Mouse (Mus musculus): ENCODE data around the gene Cfap74. TPM values are rescaled to one million over a fixed set of nuclear protein-coding genes. Genes with fewer than 3 reads are reported as not detected.
"Not testable (repeated sequence)": the region's sequence is repeated elsewhere in the genome, so short reads cannot be mapped to it uniquely, and the experiment has no call there.

The Cfap74 gene
- total RNA-seq, 2 experiments from 2014 or later, result 8.6 to 9.6 TPM

DNA sequence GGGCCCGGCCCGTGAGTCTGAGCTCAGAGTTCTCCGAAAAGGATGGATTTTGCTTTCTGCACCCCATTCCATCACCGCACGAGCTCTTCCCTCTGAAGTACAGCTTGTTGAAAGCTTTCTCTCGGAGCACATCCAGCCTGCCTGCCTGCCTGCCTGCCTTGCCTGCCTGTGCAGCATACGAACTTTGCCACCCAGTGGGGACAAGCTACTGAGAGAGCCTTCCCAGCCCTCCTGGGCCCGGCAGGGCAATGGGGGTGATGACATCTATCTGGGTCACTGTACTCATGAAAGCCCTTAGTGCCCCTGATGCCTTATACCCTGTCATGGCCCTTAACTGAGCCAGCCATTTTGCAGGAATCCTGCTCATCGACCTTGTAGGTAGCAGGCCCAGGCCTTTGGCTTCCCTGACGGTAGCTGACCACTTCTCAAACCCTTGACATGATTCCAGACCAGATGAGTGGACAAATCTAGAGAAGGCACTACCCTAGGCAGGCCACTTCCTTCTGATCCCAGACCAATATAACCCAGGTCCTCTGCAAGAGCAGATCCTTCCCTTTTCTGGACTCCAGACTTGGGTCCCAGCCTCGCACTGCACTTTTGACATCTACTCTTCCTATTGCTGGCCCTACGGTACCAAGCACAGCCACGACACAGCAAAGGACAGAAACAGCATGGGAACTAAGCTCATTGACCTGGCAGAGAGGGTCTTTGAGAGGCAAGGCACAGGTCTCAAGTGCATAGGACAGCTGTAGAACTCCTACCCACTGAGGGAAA lies 58.4 kb downstream of the Cfap74 start:
- DNase-seq (ENCODE audit: low spot score in 2 of 2), result no peak

DNA sequence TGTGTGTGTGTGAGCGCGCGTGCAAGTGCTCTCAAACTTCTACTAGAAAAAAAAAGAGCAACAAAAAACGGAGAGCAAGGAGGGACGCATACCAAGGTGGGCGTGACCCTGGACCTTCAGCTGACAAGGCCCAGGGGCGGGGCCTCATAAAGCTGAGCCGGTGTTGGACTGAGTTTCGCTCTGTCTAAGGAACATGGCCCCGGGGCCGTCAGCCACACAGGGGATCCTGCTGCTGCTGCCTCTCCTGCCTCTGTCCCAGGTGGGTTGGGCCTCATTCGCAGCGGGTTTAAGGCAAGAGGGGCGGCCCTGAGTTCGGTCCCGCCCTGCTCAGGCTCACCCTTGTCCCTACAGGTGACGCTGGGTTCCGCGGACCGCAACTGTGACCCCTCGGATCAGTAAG lies 60.0 kb downstream of the Cfap74 start, which contains the start of gene Tmem52:
Gene Tmem52 (plus strand): TSS at position 163 of the 400 bp plus-strand sequence.
- DNase-seq (ENCODE audit: low spot score in 2 of 2), result no peak

DNA sequence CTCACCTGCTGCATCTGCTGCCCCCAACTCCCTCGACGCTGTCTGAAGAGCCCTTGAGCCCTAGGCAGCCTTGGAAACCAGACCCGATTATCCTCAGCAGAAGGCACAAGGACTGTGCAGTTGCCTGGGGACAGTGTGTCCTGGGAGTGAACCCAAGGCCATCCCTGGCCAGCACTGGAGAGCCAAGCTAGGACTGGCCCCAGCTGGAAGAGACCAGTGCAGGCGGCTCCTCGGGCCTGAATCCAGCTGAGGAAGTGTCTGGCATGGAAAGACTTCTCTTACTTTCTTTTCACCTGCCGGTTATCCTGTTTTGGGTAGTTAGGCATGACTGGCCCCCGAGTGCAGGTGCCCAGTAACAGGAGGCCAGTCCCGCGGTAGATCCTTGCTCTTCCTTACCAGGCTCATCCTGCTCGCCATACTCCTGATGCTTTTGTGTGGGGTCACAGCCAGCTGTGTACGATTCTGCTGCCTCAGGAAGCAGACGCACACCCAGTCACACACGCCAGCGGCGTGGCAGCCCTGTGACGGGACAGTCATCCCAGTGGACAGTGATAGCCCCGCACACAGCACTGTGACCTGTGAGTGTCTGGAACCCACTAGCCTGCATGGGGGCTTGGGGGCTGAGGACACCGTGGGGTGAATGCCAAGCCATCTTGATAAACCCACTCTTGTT lies 60.7 kb downstream of the Cfap74 start:
- DNase-seq (ENCODE audit: low spot score in 2 of 2), result peak; percentile 37 to 45

DNA sequence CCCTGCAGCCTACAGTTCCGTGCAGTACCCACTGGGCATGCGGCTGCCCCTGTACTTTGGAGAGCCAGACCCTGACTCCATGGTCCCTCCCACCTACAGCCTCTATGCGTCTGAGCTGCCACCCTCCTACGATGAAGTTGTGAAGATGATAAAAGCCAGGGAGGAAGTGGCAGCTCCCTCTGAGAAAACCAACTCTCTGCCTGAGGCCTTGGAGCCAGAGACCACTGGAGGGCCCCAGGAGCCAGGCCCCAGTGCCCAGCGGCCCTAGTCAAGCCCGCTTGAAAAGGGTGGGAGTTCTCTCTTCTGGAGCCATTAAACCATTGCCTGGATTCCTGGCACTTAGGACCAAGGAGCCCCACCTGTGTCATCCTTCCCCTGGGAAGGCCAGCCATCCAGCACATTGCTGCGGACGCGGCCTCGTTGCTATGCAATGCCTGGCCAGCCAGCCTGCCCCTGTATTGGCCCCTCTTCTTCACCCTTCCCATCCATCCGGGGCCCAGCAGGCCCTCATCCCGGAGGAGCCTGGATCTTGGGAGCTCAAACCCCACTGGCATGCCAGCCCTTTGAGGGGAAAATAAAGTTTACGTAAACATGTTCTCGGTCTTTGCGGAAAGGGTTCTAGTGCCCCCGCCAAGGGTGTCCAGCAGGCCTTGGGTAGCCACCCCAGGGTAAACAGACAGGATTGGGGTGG lies 61.4 kb downstream of the Cfap74 start:
- DNase-seq (ENCODE audit: low spot score in 2 of 2), result no peak

DNA sequence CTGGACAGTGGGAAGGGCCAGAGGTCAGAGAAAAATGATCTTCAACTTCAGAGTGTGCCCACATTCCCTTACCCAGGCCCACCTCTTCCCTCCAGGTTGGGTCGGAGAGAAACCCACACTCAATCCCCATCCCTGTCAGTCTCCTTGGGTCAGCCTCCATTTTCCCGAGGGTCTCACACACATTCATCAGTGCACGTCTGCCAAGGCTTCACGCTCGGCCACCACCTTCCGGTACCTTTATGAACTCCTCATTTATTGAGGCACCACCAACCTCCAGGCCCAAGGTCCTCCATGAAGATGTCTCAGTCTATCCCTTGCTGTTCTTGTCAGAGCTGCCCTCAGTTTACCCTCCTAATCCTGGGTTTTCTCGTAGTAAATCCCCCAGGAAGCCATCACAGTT lies 62.0 kb downstream of the Cfap74 start:
- DNase-seq (ENCODE audit: low spot score in 2 of 2), result no peak

DNA sequence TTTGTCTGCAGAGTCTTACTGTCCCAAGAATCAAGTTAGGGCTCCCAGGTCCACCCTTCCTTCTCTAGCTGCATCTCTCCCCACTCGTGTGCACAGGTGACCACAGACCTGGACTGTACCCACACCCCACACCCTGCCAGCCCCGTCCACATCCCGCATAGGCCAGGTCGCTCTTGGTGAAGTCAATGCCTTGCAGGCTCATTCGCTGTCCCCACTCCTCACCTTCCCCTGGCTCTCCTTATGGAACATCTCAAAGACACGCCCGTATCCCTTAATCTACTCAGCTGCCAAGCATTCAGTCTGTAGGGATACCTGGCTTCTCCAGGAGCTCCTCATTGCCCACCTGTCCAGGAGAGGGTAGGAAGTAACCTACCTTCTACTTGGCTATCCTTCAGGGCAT lies 62.4 kb downstream of the Cfap74 start:
- no peak for DNase-seq (ENCODE audit: low spot score in 2 of 2)

DNA sequence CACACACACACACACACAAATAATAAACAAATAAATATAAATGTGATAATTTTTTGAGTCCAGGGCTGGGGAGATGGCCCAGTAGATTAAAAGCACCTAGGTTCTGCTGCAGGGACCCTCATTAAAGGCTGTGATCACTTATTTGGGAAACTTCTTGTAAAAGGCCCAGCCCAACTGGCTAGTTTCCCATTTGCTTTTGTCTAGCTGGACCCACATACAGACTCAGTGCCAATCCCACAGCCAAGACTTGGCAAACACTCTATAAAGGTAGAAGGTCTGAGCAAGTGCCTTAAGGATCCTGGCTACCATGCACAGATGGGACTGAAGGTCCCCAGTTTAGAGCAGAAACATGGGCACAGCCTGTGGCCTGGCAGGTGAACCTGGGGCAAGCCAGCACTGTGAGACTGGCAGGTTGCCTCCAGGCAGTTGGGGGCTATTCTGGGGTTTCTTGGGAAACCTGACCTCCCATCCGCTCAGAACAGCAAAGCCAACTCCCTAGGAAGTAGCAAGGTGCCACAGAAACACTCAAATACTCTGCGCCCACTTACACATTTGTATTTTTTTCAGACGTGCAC lies 63.8 kb downstream of the Cfap74 start:
- no peak for DNase-seq (ENCODE audit: low spot score in 2 of 2)

DNA sequence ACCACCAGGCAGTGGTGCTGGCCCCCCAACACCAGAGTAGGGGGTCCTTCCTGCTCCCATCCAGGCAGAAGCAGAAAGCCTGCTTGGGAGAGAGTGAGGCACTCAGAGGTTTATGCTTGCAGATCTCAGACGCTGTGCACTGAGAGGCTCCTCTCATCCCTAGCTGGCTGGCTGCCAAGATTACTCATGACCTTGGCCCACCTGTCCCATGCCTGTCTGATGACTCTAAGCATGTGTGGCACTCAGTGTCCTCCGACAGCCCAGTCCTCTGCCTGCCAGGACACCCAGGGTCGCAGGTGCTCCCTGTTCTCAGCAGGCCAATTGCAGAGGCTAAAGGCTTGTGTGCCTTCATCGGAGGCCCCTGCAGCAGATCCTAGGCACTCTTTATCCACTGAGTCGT lies 64.3 kb downstream of the Cfap74 start:
- DNase-seq (ENCODE audit: low spot score in 2 of 2), result no peak

DNA sequence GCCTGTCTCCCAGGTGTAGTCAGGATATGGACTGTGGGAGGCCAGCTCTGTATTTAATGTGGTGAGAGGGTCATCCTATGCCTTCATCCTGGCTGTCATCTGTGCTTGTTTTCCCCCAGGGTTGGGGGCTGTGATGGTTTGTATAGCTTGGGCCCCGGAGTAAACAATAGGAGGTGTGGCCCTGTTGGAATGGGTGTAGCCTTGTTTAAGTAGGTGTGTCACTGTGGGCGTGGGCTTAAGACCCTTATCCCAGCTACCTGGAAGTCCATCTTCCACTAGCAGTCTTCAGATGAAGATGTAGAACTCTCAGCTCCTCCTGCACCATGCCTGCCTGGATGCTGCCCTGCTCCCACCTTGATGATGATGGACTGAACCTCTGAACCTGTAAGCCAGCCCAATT lies 64.8 kb downstream of the Cfap74 start:
- not testable (repeated sequence) for DNase-seq (ENCODE audit: low spot score in 2 of 2)

DNA sequence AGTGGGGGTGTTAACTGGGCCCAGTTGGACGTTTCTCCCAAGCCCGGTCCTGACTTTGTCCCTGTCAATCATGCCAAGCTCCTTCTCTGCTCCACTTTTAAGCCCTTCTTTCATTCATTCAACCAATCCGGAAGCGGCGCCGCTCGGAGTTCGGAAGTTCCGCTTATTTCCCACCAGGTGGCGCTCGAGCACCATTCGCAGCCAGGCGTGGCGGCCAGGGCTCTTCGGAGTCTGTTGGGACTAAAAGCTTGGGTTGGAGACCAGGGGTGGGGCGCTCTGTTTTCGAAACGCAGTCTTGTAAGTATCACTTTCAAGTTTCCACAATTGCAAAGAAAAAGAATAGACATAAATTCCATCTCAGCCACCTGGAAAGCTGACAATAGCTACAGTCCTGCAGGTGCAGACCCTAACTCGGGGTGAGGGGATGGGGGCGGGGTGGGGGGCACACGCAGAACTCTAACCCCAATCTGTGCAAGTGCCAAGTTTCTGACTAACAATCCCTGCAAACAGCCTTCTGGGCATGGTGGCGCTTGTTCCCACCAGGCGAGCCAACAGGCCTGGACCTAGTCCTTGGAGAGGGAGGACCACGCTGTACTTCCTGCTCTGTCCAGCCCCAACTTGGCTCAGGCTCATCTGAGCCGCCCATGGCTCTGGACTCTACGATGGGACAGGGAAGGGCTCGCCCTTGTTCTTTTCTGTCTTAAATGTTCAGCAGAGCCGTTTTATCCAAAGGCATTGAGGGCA lies 72.6 kb downstream of the Cfap74 start:
- DNase-seq (ENCODE audit: low spot score in 2 of 2), result peak; percentile 85 to 90

DNA sequence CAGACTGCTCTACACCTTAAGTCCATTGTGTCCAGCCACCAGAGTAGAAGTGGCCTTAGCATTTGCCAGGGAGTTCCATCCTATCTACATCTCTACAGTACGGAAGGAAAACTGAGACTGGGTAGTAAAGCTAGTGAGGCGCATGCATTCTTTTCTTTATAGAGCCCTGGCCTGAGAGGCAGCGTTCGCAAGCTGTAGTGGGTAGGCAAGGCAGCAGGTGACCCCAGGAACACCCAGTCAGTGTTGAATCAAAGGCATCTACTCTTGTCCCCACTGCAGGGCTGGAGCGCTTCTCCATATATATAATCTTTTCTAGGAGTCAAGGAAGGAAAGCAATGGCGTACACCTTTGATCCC lies 73.1 kb downstream of the Cfap74 start:
- no peak for DNase-seq (ENCODE audit: low spot score in 2 of 2)

DNA sequence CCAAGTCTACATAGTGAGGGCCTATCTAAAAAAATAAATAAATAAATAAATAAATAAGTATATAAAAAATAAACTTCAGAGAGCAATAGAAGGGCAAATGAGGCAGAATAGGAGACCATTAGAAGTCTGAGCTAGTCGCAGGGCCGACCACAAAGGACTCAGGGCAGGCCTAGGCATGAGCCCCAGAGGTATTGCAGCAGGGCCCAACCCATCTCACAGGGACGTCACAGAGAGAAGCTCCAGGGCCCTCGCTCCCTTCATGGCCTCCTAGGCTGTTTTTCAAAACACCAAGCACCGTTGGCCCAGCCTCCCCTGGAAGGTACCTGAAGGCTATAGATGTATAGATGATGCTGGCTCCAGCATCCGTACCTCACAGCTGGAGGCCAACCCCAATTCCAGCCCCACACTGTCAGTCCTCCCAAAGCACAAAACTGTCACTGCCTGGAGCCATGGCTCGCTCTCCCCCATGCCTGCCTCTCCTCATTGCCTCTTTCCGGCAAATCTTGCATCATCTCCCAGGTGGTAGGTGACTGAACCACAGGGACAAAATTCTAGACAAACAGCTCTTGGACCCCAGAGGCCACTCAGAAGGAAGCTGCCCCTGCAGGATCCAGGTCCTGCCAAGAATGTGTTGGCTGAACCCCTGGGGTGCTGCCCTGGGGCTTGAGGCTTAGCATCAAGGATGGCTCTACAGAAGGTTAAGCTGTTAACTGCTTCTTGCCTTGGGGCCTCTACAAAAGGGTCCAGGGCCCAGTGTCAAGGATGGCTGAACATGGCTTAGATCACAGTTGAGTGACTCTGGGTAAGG lies 73.9 kb downstream of the Cfap74 start:
- DNase-seq (ENCODE audit: low spot score in 2 of 2), result no peak

DNA sequence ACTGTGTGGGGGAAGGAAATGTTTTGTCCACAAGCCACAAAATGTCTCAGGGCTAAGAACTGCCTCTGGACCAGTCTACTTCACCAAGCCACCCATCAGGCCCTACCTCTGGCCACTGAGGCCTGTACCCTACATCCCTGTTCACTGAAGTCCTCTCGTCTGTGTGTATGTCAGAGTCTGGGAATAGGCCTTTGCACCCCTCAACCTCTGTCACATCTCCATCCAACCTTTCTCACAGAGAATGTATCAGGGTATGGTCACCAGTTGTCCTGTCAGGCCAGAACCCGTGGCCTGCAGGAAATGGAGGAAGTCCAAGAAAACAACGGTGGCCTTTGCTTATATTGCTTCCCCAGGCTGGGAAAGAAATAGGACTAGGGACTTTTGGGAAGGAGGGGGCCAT lies 76.5 kb downstream of the Cfap74 start:
- no peak for DNase-seq (ENCODE audit: low spot score in 2 of 2)

DNA sequence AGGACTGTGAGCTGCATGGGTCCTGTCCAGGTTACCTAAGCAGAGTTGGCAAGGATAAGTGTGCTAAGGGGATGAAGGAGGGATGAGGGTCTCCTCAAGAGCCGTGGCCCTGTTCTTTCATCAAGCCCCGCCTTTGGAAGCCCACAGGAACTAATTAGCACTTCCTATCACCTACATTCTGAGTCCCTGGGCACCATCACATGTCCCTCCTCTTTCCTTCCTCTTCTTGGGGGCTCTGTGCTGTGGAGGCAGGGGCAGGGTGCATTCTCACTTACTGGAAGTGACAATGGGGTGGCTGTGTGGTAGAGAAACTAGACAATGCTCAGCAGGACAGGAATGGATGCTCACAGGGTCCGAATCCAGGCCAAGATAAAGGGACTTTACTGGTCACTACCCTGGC lies 78.8 kb downstream of the Cfap74 start:
- DNase-seq (ENCODE audit: low spot score in 2 of 2), result no peak

DNA sequence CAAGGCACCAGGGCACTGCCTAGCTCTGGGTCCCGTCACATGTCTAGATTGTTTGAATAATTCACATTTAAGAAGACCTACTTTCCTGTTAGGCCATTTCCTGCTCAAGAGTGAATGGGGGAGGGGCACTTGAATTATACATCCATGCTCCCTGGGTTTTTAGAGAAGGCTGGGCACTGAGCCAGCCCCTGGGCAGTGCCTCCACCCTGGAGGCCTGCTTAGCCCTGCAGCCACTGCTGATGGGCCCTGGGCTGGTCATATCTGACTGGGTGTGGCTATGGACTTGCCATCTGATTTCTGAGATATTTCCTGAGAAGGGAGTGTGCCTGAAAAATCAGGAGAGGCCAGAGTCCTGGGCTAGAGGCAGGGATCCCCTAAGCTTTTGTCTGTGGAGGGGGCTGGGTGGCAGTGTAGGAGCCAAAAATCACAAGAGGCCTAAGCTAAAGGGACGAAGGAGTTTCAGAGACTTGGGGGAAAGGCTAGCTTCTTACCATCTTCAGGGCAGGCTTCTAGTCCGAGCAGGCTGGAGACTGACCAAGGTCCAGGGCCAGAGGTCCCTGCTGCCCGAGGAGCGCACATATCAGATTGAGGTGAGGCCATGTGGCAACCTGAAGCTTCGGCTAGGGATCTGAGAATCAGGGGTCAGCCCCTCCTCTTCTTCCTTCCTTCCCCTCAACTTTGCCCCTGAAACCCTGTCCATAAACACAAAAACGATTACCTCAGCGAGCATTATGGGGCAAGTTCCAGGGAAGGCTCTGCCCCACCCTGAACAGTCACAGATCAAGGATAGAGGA lies 79.4 kb downstream of the Cfap74 start:
- DNase-seq (ENCODE audit: low spot score in 2 of 2), result no peak

DNA sequence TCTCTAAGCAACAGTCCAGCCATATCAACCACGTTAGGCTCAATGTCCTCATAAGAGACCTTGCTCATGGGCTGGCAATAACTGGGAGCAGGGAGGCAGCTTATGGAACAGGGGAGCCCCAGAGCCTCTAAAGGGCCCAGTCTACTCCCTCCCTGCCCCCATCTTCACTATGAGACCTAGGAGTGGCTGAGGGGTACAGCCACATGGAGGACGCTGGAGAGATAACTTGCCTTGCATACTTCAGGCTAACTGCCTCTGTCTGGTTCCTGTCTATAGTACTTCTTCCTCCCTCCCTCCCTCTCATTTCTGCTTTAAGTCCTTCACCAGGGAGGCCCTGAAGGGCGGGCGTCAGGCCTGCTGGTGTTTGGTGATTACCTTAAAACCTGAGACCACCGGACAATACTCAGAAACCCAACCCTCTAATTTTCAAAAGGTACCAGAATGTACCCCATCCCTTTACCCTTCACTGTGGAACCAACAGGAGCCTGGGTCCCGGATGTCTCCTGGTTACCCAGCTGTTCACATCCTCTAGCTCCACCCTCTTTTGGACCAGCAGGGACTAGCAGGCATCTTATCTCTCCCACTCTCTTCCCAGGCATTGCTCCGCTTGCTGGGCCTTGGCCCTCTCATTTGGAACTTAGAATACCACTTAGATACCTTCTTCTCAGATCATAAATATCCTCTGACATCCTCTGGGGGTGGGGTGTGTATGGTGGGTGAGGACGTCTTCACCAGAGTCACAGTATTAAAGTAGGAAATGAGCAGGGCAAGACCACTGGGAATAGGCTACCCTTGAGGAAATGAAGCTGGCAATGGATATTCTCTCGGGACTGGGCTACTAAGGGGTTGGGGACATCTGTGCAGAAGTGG lies 80.3 kb downstream of the Cfap74 start:
- no peak for DNase-seq (ENCODE audit: low spot score in 2 of 2)

DNA sequence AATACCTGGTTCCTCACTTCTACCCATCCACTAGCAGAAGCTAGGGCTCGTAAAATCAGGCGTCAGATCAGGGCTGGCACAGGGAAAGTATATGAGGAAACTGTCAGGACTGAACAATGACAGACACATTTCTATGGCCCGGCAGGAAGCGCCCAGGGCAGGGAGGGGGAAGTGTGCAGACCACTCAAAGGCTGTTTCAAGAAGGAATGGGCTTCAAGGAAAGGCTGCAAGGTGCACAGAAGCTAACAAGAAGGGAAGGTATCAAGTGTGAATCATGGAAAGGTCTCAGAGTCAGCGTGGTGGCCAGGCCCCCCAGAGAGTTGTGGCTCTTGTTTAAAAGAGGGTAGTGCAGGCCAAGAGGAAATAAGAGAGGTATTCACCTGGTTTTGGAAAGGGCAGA lies 81.5 kb downstream of the Cfap74 start:
- no peak for DNase-seq (ENCODE audit: low spot score in 2 of 2)

DNA sequence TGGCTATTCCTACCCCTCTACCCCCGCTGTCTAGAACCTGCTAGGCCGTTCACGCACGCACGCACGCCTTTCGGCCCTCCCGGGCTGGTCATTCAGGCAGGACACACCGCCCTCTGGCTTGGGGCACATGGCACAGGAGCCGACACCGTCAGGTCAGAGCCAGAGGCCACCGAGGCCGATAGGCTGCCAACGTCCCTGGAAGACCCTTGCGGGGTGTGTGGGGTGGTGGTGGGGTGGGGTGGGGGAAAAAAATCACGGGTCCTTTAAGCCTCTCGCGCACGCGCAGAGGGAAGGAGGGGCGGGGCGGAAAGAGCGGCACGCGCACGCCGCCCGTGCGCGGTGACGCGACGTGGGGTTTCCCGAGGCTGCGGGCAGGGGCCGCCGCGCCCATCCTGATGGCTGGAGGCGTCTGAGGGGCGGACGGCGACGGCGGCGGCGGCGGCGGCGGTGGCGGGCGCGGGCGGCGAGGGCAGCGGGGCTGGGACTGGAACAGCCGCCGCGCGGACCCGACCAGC lies 82.1 kb downstream of the Cfap74 start, which contains the start of gene Gnb1:
Gene Gnb1 (plus strand): TSS at position 372 of the 515 bp plus-strand sequence.
- peak; percentile 97 to 98 for DNase-seq (ENCODE audit: low spot score in 2 of 2)
